Mouse (Mus musculus): ENCODE measurements around the gene Dpp9. TPM values are rescaled to one million over a fixed set of nuclear protein-coding genes. Genes with fewer than 3 reads are reported as not detected.

Dpp9 gene
- total RNA-seq, 2 experiments from 2014 or later = 43.7 to 44.3 TPM

GRCm38 (mm10) chr17:56183658-56184103, 35.0 kb downstream of the Dpp9 start, which contains the start of gene Mydgf:
Gene Mydgf (minus strand): TSS chr17:56183920.
- DNase-seq = peak; percentile 97 to 98

GRCm38 (mm10) chr17:56182975-56183657, 35.6 kb downstream of the Dpp9 start:
- DNase-seq = no peak

- DNase-seq = no peak
These were observed 43.3 kb downstream of the Dpp9 start for GRCm38 (mm10) chr17:56175416-56175815.

- DNase-seq = no peak
These were observed 45.2 kb downstream of the Dpp9 start for GRCm38 (mm10) chr17:56173401-56174046.

GRCm38 (mm10) chr17:56171881-56172280, 46.8 kb downstream of the Dpp9 start:
- no peak for DNase-seq

- DNase-seq = no peak
These were observed 47.2 kb downstream of the Dpp9 start for GRCm38 (mm10) chr17:56171456-56171855.

GRCm38 (mm10) chr17:56170636-56171035, 48.1 kb downstream of the Dpp9 start:
- no peak for DNase-seq

GRCm38 (mm10) chr17:56169830-56170229, 48.9 kb downstream of the Dpp9 start:
- peak; percentile 20 to 57 for DNase-seq

GRCm38 (mm10) chr17:56165671-56166070, 53.0 kb downstream of the Dpp9 start:
- no peak for DNase-seq

GRCm38 (mm10) chr17:56164510-56164909, 54.2 kb downstream of the Dpp9 start:
- no peak for DNase-seq

- no peak for DNase-seq
These were observed 55.1 kb downstream of the Dpp9 start for GRCm38 (mm10) chr17:56163523-56164102.

GRCm38 (mm10) chr17:56162231-56162774, 56.4 kb downstream of the Dpp9 start, which contains the start of gene Tnfaip8l1:
Gene Tnfaip8l1 (plus strand): TSS chr17:56162477.
- DNase-seq = peak; percentile 95 to 98

GRCm38 (mm10) chr17:56159729-56160128, 59.0 kb downstream of the Dpp9 start:
- peak; percentile 66 to 79 for DNase-seq

GRCm38 (mm10) chr17:56153643-56154042, 65.1 kb downstream of the Dpp9 start:
- DNase-seq = peak; percentile 67 to 75

- DNase-seq = no peak
These were observed 68.8 kb downstream of the Dpp9 start for GRCm38 (mm10) chr17:56149897-56150296.

- DNase-seq = no peak
These were observed 69.7 kb downstream of the Dpp9 start for GRCm38 (mm10) chr17:56148790-56149618.

- no peak for DNase-seq
These were observed 70.4 kb downstream of the Dpp9 start for GRCm38 (mm10) chr17:56148280-56148679.

- DNase-seq = no peak
These were observed 71.3 kb downstream of the Dpp9 start for GRCm38 (mm10) chr17:56147420-56147819.

GRCm38 (mm10) chr17:56146131-56146530, 72.6 kb downstream of the Dpp9 start:
- no peak for DNase-seq

GRCm38 (mm10) chr17:56144546-56144945, 74.2 kb downstream of the Dpp9 start:
- no peak for DNase-seq

- peak in 1 of 2 experiments; percentile 63 for DNase-seq
These were observed 76.8 kb downstream of the Dpp9 start for GRCm38 (mm10) chr17:56141702-56142605.

Measured in heart, adult 18-20 months (tissue).